Comparison of ENCODE assay signal across 9 mouse cellular contexts in genomic region chr3:88232301-88232702, GRCm38 (mm10). TPM values are rescaled to one million over a fixed set of nuclear protein-coding genes. Genes with fewer than 3 reads are reported as not detected.
DNase-seq lines count a peak whose midpoint lies in the region; ATAC-seq lines count a peak whose summit lies in the region.
"Had no signal": no experiment of that assay in that cellular context is flagged by ENCODE, and none has a peak within 500 bp of the region (broad histone marks: within the 10 kb centered on the region; RNA-seq: fewer than 3 reads in every experiment).

No protein-coding gene starts in this region.

- no peak overlapping the region for H3K4me3 ChIP-seq in embryonic facial prominence, embryonic 13.5 days
- no peak overlapping the region for H3K4me3 ChIP-seq in hindbrain, embryonic 15.5 days
- no peak overlapping the region for H3K4me3 ChIP-seq in midbrain, embryonic 13.5 days (replicated peaks)
- H3K4me3 ChIP-seq in intestine, embryonic 16.5 days (ENCODE audit: low read length): no peak overlapping the region
- H3K4me3 ChIP-seq in kidney, embryonic 15.5 days (replicated peaks): no peak overlapping the region

- H3K27me3 ChIP-seq in embryonic facial prominence, embryonic 13.5 days: peaks cover 95% of the 10 kb centered on the region
- H3K27me3 ChIP-seq in hindbrain, embryonic 15.5 days: no peaks in the 10 kb centered on the region
- peaks cover 38% of the 10 kb centered on the region for H3K27me3 ChIP-seq in midbrain, embryonic 13.5 days
- H3K27me3 ChIP-seq in intestine, embryonic 16.5 days (replicated peaks; ENCODE audit: control insufficient read depth, insufficient read depth, low read length): peaks cover 29% of the 10 kb centered on the region
- peaks cover 69% of the 10 kb centered on the region for H3K27me3 ChIP-seq in kidney, embryonic 15.5 days

- H3K9ac ChIP-seq in embryonic facial prominence, embryonic 13.5 days: 0 out of 2 replicates have a peak overlapping the region, but pooled peaks have one; percentile 21
- no peak overlapping the region for H3K9ac ChIP-seq in hindbrain, embryonic 15.5 days
- H3K9ac ChIP-seq in midbrain, embryonic 13.5 days (replicated peaks): no peak overlapping the region; the same call in 1 of the 2 replicates
- no peak overlapping the region for H3K9ac ChIP-seq in intestine, embryonic 16.5 days (ENCODE audit: low read depth, low read length)
- H3K9ac ChIP-seq in kidney, embryonic 15.5 days: no peak overlapping the region
- H3K9ac ChIP-seq: liver, embryonic 14.5 days had no signal

- ATAC-seq in embryonic facial prominence, embryonic 13.5 days (ENCODE audit: insufficient number of reproducible peaks, insufficient read depth, low FRiP score, low TSS enrichment, low read depth): no peak
- ATAC-seq in hindbrain, embryonic 15.5 days (ENCODE audit: low FRiP score, low read depth): peak; percentile 80
- peak; percentile 61 for ATAC-seq in midbrain, embryonic 13.5 days
- ATAC-seq in intestine, embryonic 16.5 days: no peak
- no peak for ATAC-seq in kidney, embryonic 15.5 days (replicated peaks; ENCODE audit: low FRiP score)

- H3K4me1 ChIP-seq in embryonic facial prominence, embryonic 13.5 days: no peaks in the 10 kb centered on the region
- peaks cover 80% of the 10 kb centered on the region for H3K4me1 ChIP-seq in hindbrain, embryonic 15.5 days (replicated peaks)
- peaks cover 87% of the 10 kb centered on the region for H3K4me1 ChIP-seq in midbrain, embryonic 13.5 days (replicated peaks)
- no peaks in the 10 kb centered on the region for H3K4me1 ChIP-seq in intestine, embryonic 16.5 days (ENCODE audit: control insufficient read depth, insufficient read depth, low read length)
- peaks cover 34% of the 10 kb centered on the region for H3K4me1 ChIP-seq in kidney, embryonic 15.5 days

- no peak overlapping the region for H3K27ac ChIP-seq in embryonic facial prominence, embryonic 13.5 days
- H3K27ac ChIP-seq in hindbrain, embryonic 15.5 days (replicated peaks): peak overlapping the region; percentile 92
- H3K27ac ChIP-seq in midbrain, embryonic 13.5 days: peak overlapping the region; percentile 96
- no peak overlapping the region for H3K27ac ChIP-seq in intestine, embryonic 16.5 days (ENCODE audit: low read length)
- no peak overlapping the region for H3K27ac ChIP-seq in kidney, embryonic 15.5 days
- H3K27ac ChIP-seq: liver, embryonic 14.5 days had no signal

- 53% methylated on average over 7 of the region's 7 CpGs for WGBS in embryonic facial prominence, embryonic 13.5 days
- WGBS in hindbrain, embryonic 15.5 days: 24% methylated on average over 7 of the region's 7 CpGs
- WGBS in midbrain, embryonic 13.5 days: 29% methylated on average over 7 of the region's 7 CpGs
- WGBS in intestine, embryonic 16.5 days: 59% methylated on average over 7 of the region's 7 CpGs
- WGBS in kidney, embryonic 15.5 days: 43% methylated on average over 7 of the region's 7 CpGs

- DNase-seq in brain, adult 2 months (ENCODE audit: low read depth, low spot score): peak; percentile 76
- DNase-seq in embryo, embryonic 10.5 days (ENCODE audit: low spot score): no peak
- DNase-seq in kidney, postnatal 14 days: no peak

- H3K9me3 ChIP-seq in embryonic facial prominence, embryonic 13.5 days: no peaks in the 10 kb centered on the region
- H3K9me3 ChIP-seq in hindbrain, embryonic 15.5 days: no peaks in the 10 kb centered on the region
- no peaks in the 10 kb centered on the region for H3K9me3 ChIP-seq in midbrain, embryonic 13.5 days
- no peaks in the 10 kb centered on the region for H3K9me3 ChIP-seq in intestine, embryonic 16.5 days (ENCODE audit: control insufficient read depth, low read length)
- no peaks in the 10 kb centered on the region for H3K9me3 ChIP-seq in kidney, embryonic 15.5 days (replicated peaks)

- no peak overlapping the region for H3K4me2 ChIP-seq in embryonic facial prominence, embryonic 13.5 days
- H3K4me2 ChIP-seq in hindbrain, embryonic 15.5 days: no peak overlapping the region
- H3K4me2 ChIP-seq in midbrain, embryonic 13.5 days (replicated peaks): no peak overlapping the region
- no peak overlapping the region for H3K4me2 ChIP-seq in intestine, embryonic 16.5 days (ENCODE audit: low read depth, low read length)
- no peak overlapping the region for H3K4me2 ChIP-seq in kidney, embryonic 15.5 days

- H3K36me3 ChIP-seq in embryonic facial prominence, embryonic 13.5 days: no peaks in the 10 kb centered on the region
- H3K36me3 ChIP-seq in hindbrain, embryonic 15.5 days: peaks cover 17% of the 10 kb centered on the region
- peaks cover 32% of the 10 kb centered on the region for H3K36me3 ChIP-seq in midbrain, embryonic 13.5 days
- H3K36me3 ChIP-seq in intestine, embryonic 16.5 days (ENCODE audit: control insufficient read depth, insufficient read depth, low read length): no peaks in the 10 kb centered on the region
- no peaks in the 10 kb centered on the region for H3K36me3 ChIP-seq in kidney, embryonic 15.5 days

RNA-seq across cellular contexts. Expression of gene Rhbg, which starts 22.2 kb away (rescaled TPM):
- 3.3 and 6.7 TPM in 2 replicates for polyA plus RNA-seq in embryonic facial prominence, embryonic 13.5 days (2015; fragmentation: Nextera tagmentation; extraction: Ambion mirVana)
- polyA plus RNA-seq in hindbrain, embryonic 15.5 days (2015; fragmentation: Nextera tagmentation; extraction: Ambion mirVana): 0.55 and 0.60 TPM in 2 replicates
- polyA plus RNA-seq in midbrain, embryonic 13.5 days (2015; fragmentation: Nextera tagmentation; extraction: Ambion mirVana): 0.12 TPM in 1 of 2 replicates, not detected in the other
- polyA plus RNA-seq in intestine, embryonic 16.5 days (2015; fragmentation: Nextera tagmentation; extraction: Ambion mirVana): 0.69 and 1.3 TPM in 2 replicates
- polyA plus RNA-seq in kidney, embryonic 15.5 days (2015; fragmentation: Nextera tagmentation; extraction: Ambion mirVana): 6.5 and 6.6 TPM in 2 replicates

RNA-seq across cellular contexts. Expression of gene Gm38392, which starts 54.7 kb away (rescaled TPM):
- polyA plus RNA-seq in embryonic facial prominence, embryonic 13.5 days (2015; fragmentation: Nextera tagmentation; extraction: Ambion mirVana): 0.55 and 3.5 TPM in 2 replicates
- 0.35 TPM in 1 of 2 replicates, not detected in the other for polyA plus RNA-seq in hindbrain, embryonic 15.5 days (2015; fragmentation: Nextera tagmentation; extraction: Ambion mirVana)
- 0.16 TPM in 1 of 2 replicates, not detected in the other for polyA plus RNA-seq in midbrain, embryonic 13.5 days (2015; fragmentation: Nextera tagmentation; extraction: Ambion mirVana)
- polyA plus RNA-seq in intestine, embryonic 16.5 days (2015; fragmentation: Nextera tagmentation; extraction: Ambion mirVana): 0.81 TPM in 1 of 2 replicates, not detected in the other
- 2.5 and 2.9 TPM in 2 replicates for polyA plus RNA-seq in kidney, embryonic 15.5 days (2015; fragmentation: Nextera tagmentation; extraction: Ambion mirVana)
- polyA plus RNA-seq: liver, embryonic 14.5 days had no signal

Comparison
In these comparisons a context has a peak if more than half of its experiments do, and no peak if none do; other contexts are left out.
1. ATAC-seq: peak in hindbrain, embryonic 15.5 days (single experiment) and midbrain, embryonic 13.5 days (single experiment); none in embryonic facial prominence, embryonic 13.5 days (single experiment), intestine, embryonic 16.5 days (single experiment) and kidney, embryonic 15.5 days (single experiment).
2. H3K27ac ChIP-seq: peak in hindbrain, embryonic 15.5 days (single experiment) and midbrain, embryonic 13.5 days (single experiment); none in embryonic facial prominence, embryonic 13.5 days (single experiment), intestine, embryonic 16.5 days (single experiment) and kidney, embryonic 15.5 days (single experiment).